In the genomic region with DNA sequence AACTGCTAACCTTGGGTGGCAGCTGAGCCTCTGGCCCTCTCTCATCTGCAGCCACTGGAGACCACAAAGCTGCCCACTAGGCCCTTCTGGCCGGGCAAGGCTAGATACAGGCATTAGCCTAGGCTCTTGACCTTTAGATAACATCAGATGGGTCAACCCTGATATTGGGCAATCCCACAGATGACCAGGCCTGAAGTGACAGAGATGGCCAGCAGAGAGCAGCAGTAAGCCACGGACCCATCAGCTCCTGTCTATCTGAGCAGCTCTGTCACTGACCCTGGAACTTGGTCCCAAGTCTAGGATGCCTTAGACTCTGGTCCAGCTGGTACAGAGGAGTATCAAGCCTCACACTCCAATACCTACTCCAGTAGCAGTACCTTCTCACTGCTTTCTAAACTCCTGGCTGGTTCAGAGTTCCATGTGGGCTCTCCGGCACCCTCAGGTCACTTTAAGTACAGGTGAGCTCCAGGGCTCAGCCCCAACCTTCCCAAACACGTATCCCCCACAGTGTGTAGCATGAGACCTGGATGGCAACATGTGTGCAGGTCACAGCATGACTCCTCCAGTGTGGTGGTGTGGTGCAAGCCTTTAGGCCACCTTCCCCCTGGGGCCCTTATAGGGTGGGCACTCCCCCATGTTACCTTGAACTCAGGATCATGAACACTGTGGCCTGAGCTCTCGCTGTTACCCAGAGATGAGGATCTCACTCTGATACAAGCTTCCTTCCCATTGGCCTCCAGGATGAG, we compare ENCODE assay signal across 9 mouse cellular contexts. TPM values are rescaled to one million over a fixed set of nuclear protein-coding genes. Genes with fewer than 3 reads are reported as not detected.
DNase-seq lines count a peak whose midpoint lies in the region; ATAC-seq and TF ChIP-seq lines count a peak whose summit lies in the region.
"Had no signal": no experiment of that assay in that cellular context is flagged by ENCODE, and none has a peak within 500 bp of the region (broad histone marks: within the 10 kb centered on the region; RNA-seq: fewer than 3 reads in every experiment).

No protein-coding gene starts in this region.

- 63% methylated on average over 5 of the region's 5 CpGs for WGBS in embryonic facial prominence, embryonic 14.5 days
- 54% methylated on average over 5 of the region's 5 CpGs for WGBS in lung, adult 2 months
- WGBS in neural tube, embryonic 15.5 days: 58% methylated on average over 5 of the region's 5 CpGs

- peak; percentile 61; the same call in 1 of the 2 replicates for ATAC-seq in embryonic facial prominence, embryonic 14.5 days (ENCODE audit: low read depth)
- ATAC-seq in neural tube, embryonic 15.5 days (ENCODE audit: low FRiP score): peak; percentile 85

- no peak overlapping the region for H3K9ac ChIP-seq in embryonic facial prominence, embryonic 14.5 days (ENCODE audit: low read depth, low read length)
- no peak overlapping the region; the same call in 1 of the 2 replicates for H3K9ac ChIP-seq in neural tube, embryonic 15.5 days (replicated peaks)

- H3K9me3 ChIP-seq in embryonic facial prominence, embryonic 14.5 days (ENCODE audit: control insufficient read depth, low read length): 0 out of 2 replicates have a peak, but pooled peaks cover 9% of the 10 kb centered on the region
- no peaks in the 10 kb centered on the region for H3K9me3 ChIP-seq in neural tube, embryonic 15.5 days (replicated peaks)

- H3K27ac ChIP-seq in embryonic facial prominence, embryonic 14.5 days (replicated peaks; ENCODE audit: low read depth, low read length): no peak overlapping the region
- H3K27ac ChIP-seq in neural tube, embryonic 15.5 days (replicated peaks): no peak overlapping the region
- H3K27ac ChIP-seq: macrophage had no signal

- H3K4me3 ChIP-seq in embryonic facial prominence, embryonic 14.5 days (ENCODE audit: low read depth, low read length): no peak overlapping the region
- no peak overlapping the region for H3K4me3 ChIP-seq in lung, adult 2 months (replicated peaks; ENCODE audit: extremely low read depth, low read depth, low read length)
- H3K4me3 ChIP-seq in neural tube, embryonic 15.5 days (replicated peaks): no peak overlapping the region

- intact Hi-C loops in heart, postnatal 14 days (cut with DNase I): loop anchor here (1.0 to 5.0 kb wide), 3 partner anchors 51 to 104 kb away; no protein-coding TSS in a partner anchor

- H3K36me3 ChIP-seq in embryonic facial prominence, embryonic 14.5 days (ENCODE audit: control insufficient read depth, insufficient read depth, low read length): no peaks in the 10 kb centered on the region
- no peaks in the 10 kb centered on the region for H3K36me3 ChIP-seq in neural tube, embryonic 15.5 days

- H3K4me1 ChIP-seq in embryonic facial prominence, embryonic 14.5 days (ENCODE audit: control insufficient read depth, insufficient read depth, low read length): no peaks in the 10 kb centered on the region
- no peaks in the 10 kb centered on the region for H3K4me1 ChIP-seq in lung, adult 2 months (ENCODE audit: control insufficient read depth, insufficient read depth, low read length)
- no peaks in the 10 kb centered on the region for H3K4me1 ChIP-seq in neural tube, embryonic 15.5 days

- TF ChIP-seq POLR2A in lung, adult 2 months (IDR thresholded peaks at IDR 0.05; ENCODE audit: borderline replicate concordance, extremely low read depth, low read depth, low read length): no peak

- no peak overlapping the region for H3K4me2 ChIP-seq in embryonic facial prominence, embryonic 14.5 days (ENCODE audit: low read depth, low read length)
- no peak overlapping the region for H3K4me2 ChIP-seq in neural tube, embryonic 15.5 days

- TF ChIP-seq CTCF in lung, adult 2 months (IDR thresholded peaks at IDR 0.05; ENCODE audit: insufficient read depth, low read length): peak; percentile 94

- H3K27me3 ChIP-seq in embryonic facial prominence, embryonic 14.5 days (replicated peaks; ENCODE audit: control insufficient read depth, insufficient read depth, low read length): no peaks in the 10 kb centered on the region
- no peaks in the 10 kb centered on the region for H3K27me3 ChIP-seq in neural tube, embryonic 15.5 days (replicated peaks)

- peak; percentile 46 for DNase-seq in A20 (ENCODE audit: low read depth, low spot score)
- peak; percentile 82 for DNase-seq in adrenal gland, adult 8-10 months
- DNase-seq in embryonic facial prominence, embryonic 14.5 days (ENCODE audit: low spot score): no peak
- DNase-seq in heart, postnatal 14 days: peak; percentile 64 to 76
- DNase-seq in kidney, postnatal 36 days: peak; percentile 83 to 89
- peak; percentile 70 for DNase-seq in lung, adult 2 months
- peak; percentile 47 for DNase-seq in urinary bladder, adult 2 months (ENCODE audit: low spot score)

RNA-seq across cellular contexts. Expression of gene Prodh, which starts 18.4 kb away (rescaled TPM):
- 10 to 100 TPM; 24.3 to 64.6 (median 44.3) TPM for total RNA-seq in adrenal gland, adult 8-10 months (2022)
- 7.2 and 7.7 TPM in 2 replicates for polyA plus RNA-seq in embryonic facial prominence, embryonic 14.5 days (2014; fragmentation: Nextera tagmentation; extraction: Ambion mirVana)
- 10 to 100 TPM; 24.1 to 32.4 TPM for total RNA-seq in heart, postnatal 14 days (2021)
- polyA plus RNA-seq in lung, adult 2 months (2012; rRNA removed): 49.3 and 56.7 TPM in 2 replicates
- 4.0 and 6.4 TPM in 2 replicates for polyA plus RNA-seq in neural tube, embryonic 15.5 days (2015; fragmentation: Nextera tagmentation; extraction: Ambion mirVana)
- polyA plus RNA-seq in urinary bladder, adult 2 months (2012; rRNA removed): 35.2 and 40.6 TPM in 2 replicates

RNA-seq across cellular contexts. Expression of gene Rtn4r, which starts 19.0 kb away (rescaled TPM):
- under 1 TPM in 3 of 4 experiments, not detected in 1; 0.14 to 0.30 (median 0.23) TPM for total RNA-seq in adrenal gland, adult 8-10 months (2022)
- polyA plus RNA-seq in embryonic facial prominence, embryonic 14.5 days (2014; fragmentation: Nextera tagmentation; extraction: Ambion mirVana): 4.3 and 5.1 TPM in 2 replicates
- total RNA-seq in heart, postnatal 14 days (2021): 10 to 100 TPM; 17.4 to 19.9 TPM
- polyA plus RNA-seq in lung, adult 2 months (2012; rRNA removed): 1.1 and 1.4 TPM in 2 replicates
- polyA plus RNA-seq in neural tube, embryonic 15.5 days (2015; fragmentation: Nextera tagmentation; extraction: Ambion mirVana): 26.5 and 28.7 TPM in 2 replicates
- 4.3 and 4.9 TPM in 2 replicates for polyA plus RNA-seq in urinary bladder, adult 2 months (2012; rRNA removed)
- polyA plus RNA-seq: macrophage had no signal

RNA-seq across cellular contexts. Expression of gene Dgcr6, which starts 55.7 kb away (rescaled TPM):
- 10 to 100 TPM; 63.2 to 80.9 (median 74.1) TPM for total RNA-seq in adrenal gland, adult 8-10 months (2022)
- polyA plus RNA-seq in embryonic facial prominence, embryonic 14.5 days (2014; fragmentation: Nextera tagmentation; extraction: Ambion mirVana): 89.9 and 96.8 TPM in 2 replicates
- total RNA-seq in heart, postnatal 14 days (2021): 10 to 100 TPM; 46.4 to 48.0 TPM
- 54.6 and 59.2 TPM in 2 replicates for polyA plus RNA-seq in lung, adult 2 months (2012; rRNA removed)
- polyA plus RNA-seq in neural tube, embryonic 15.5 days (2015; fragmentation: Nextera tagmentation; extraction: Ambion mirVana): 148 and 162 TPM in 2 replicates
- 105 and 136 TPM in 2 replicates for polyA plus RNA-seq in urinary bladder, adult 2 months (2012; rRNA removed)
